Mouse (Mus musculus) myocyte (in vitro differentiated cells): ENCODE results near the gene Kmt2d.

ENCODE experiments used
- CEBPB ChIP-seq: IDR thresholded peaks from 2 replicates; pipeline ENCODE4 v1.6.1; 2011; ENCODE audit warnings: mild to moderate bottlenecking, moderate library complexity; ENCODE audit not compliant: poor library complexity, insufficient read depth, severe bottlenecking
- MYOD1 ChIP-seq, 3 experiments: IDR thresholded peaks; one replicate each; pipeline ENCODE4 v1.6.1; 2011; ENCODE audit warnings: control low read depth in 2 of 3, low read depth in 2 of 3, mild to moderate bottlenecking in 2 of 3, moderate library complexity in 1 of 3; ENCODE audit not compliant: insufficient read length in 2 of 3, control insufficient read depth in 1 of 3
- POLR2A ChIP-seq: IDR thresholded peaks from one replicate; pipeline ENCODE4 v1.6.1; 2011; ENCODE audit warnings: low read depth, mild to moderate bottlenecking, control low read depth, moderate library complexity; ENCODE audit not compliant: insufficient read length
- USF1 ChIP-seq: IDR thresholded peaks from one replicate; pipeline ENCODE4 v1.6.1; 2011; ENCODE audit warnings: low read depth, mild to moderate bottlenecking, control low read depth, moderate library complexity

DNA sequence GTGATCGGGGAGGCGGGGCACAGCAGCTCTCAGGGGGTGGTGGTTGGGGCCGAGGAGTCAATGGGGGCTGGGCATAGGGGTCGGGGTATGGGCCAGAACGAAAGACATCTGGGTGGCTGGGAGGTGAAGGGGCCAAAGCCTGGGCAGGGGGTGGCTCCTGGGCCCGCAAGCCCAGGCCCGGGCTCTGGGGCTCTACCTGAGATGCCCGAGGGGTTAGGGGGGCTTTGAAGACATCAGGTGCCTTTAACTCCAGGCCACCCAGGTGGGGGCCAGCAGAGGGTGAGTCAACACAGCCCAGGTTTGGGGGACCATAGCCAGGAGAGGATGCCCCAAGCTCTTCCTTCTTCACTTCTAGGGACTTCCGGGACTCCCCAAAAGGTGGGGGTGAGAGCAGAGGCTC is 18.3 kb downstream of the Kmt2d start:
- TF ChIP-seq POLR2A: no peak
- no peak for TF ChIP-seq CEBPB
- no peak for TF ChIP-seq MYOD1 (IDR thresholded peaks at IDR 0.05; ENCODE audit: control insufficient read depth in 1 of 3, insufficient read length in 2 of 3, low read depth in 2 of 3)
- TF ChIP-seq USF1: no peak
